Comparison of ENCODE assay signal across 8 mouse cellular contexts in the genomic region with DNA sequence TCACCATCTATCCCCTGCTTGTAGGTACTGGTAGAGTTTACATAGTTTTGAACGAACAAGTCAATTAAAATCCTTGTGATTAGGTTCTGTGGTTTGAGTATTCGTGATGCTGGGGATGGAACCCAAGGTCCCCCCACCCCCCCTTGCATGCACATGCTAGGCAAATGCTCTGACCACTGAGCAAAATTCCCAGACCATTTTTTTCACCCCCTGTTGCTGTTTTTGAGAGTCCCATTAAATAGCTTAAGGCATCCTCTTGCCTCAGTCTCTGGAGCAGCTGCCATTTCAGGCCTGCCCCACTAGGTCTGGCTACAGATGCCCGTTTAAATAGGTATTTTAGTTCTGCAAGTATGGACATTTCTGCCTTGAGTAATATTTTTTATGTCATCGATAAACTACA. TPM values are rescaled to one million over a fixed set of nuclear protein-coding genes. Genes with fewer than 3 reads are reported as not detected.
A peak's percentile ranks its signal among the peaks of the same experiment; 100 is the strongest.
DNase-seq lines count a peak whose midpoint lies in the region; ATAC-seq lines count a peak whose summit lies in the region.

No protein-coding gene starts in this region.

- WGBS in limb, embryonic 15.5 days = 3% methylated on average over 4 of the region's 4 CpGs

- peaks cover 40% of the 10 kb centered on the region for H3K4me1 ChIP-seq in erythroblast, embryonic 14.5 days (ENCODE audit: control insufficient read depth)
- H3K4me1 ChIP-seq in limb, embryonic 15.5 days = peaks cover 20% of the 10 kb centered on the region

- no peaks in the 10 kb centered on the region for H3K9me3 ChIP-seq in erythroblast, embryonic 14.5 days (ENCODE audit: control insufficient read depth, low read length)
- no peaks in the 10 kb centered on the region for H3K9me3 ChIP-seq in limb, embryonic 15.5 days

- H3K4me2 ChIP-seq in limb, embryonic 15.5 days = peak overlapping the region; percentile 71

- peaks cover 55% of the 10 kb centered on the region for H3K36me3 ChIP-seq in erythroblast, embryonic 14.5 days (ENCODE audit: control insufficient read depth)
- peaks cover 18% of the 10 kb centered on the region for H3K36me3 ChIP-seq in limb, embryonic 15.5 days

- peak overlapping the region; percentile 68 for H3K4me3 ChIP-seq in erythroblast, embryonic 14.5 days (replicated peaks)
- H3K4me3 ChIP-seq in limb, embryonic 15.5 days = peak overlapping the region; percentile 68

- no peak overlapping the region for H3K27ac ChIP-seq in limb, embryonic 15.5 days

- DNase-seq in thymus, postnatal 4 days = peak; percentile 17
- DNase-seq in thymus, postnatal 36 days = no peak
- no peak for DNase-seq in retina, postnatal 1 day
- no peak for DNase-seq in left cerebral cortex, adult 9 months (ENCODE audit: low spot score in 2 of 2)
- DNase-seq in kidney, adult 11 months = no peak

- H3K9ac ChIP-seq in limb, embryonic 15.5 days = peak overlapping the region; percentile 55

- ATAC-seq in erythroblast, adult 5-6 weeks (replicated peaks; ENCODE audit: low FRiP score, poor library complexity, severe bottlenecking) = no peak
- no peak for ATAC-seq in limb, embryonic 15.5 days (ENCODE audit: insufficient number of reproducible peaks, low FRiP score, low TSS enrichment, low read depth)

- H3K27me3 ChIP-seq in erythroblast, embryonic 14.5 days (ENCODE audit: control insufficient read depth) = no peaks in the 10 kb centered on the region
- no peaks in the 10 kb centered on the region for H3K27me3 ChIP-seq in limb, embryonic 15.5 days

RNA-seq across cellular contexts. Expression of a gene that starts 0.9 kb away (rescaled TPM):
- 5.6 and 7.1 TPM in 2 replicates for polyA plus RNA-seq in erythroblast, embryonic 14.5 days (2012)
- 132 and 152 TPM in 2 replicates for total RNA-seq in erythroblast, adult 5-6 weeks (2015; ENCODE audit: low replicate concordance)
- 334 and 394 TPM in 2 replicates for total RNA-seq in erythroblast, adult 5-6 weeks (2017; ENCODE audit: low replicate concordance)
- polyA plus RNA-seq in limb, embryonic 15.5 days (2015; fragmentation: Nextera tagmentation; extraction: Ambion mirVana) = 162 and 178 TPM in 2 replicates

RNA-seq across cellular contexts. Expression of a gene that starts 17.9 kb away (rescaled TPM):
- 2.0 and 2.9 TPM in 2 replicates for polyA plus RNA-seq in erythroblast, embryonic 14.5 days (2012)
- 10.8 and 29.7 TPM in 2 replicates for total RNA-seq in erythroblast, adult 5-6 weeks (2015; ENCODE audit: low replicate concordance)
- 26.1 and 41.5 TPM in 2 replicates for total RNA-seq in erythroblast, adult 5-6 weeks (2017; ENCODE audit: low replicate concordance)
- polyA plus RNA-seq in limb, embryonic 15.5 days (2015; fragmentation: Nextera tagmentation; extraction: Ambion mirVana) = 1,243 and 1,296 TPM in 2 replicates

RNA-seq across cellular contexts. Expression of a gene that starts 40.3 kb away (rescaled TPM):
- not detected in 2 replicates for polyA plus RNA-seq in erythroblast, embryonic 14.5 days (2012)
- not detected in 2 replicates for total RNA-seq in erythroblast, adult 5-6 weeks (2015; ENCODE audit: low replicate concordance)
- not detected in 2 replicates for total RNA-seq in erythroblast, adult 5-6 weeks (2017; ENCODE audit: low replicate concordance)
- 0.49 and 0.86 TPM in 2 replicates for polyA plus RNA-seq in limb, embryonic 15.5 days (2015; fragmentation: Nextera tagmentation; extraction: Ambion mirVana)

Comparison
In these comparisons a context has a peak if more than half of its experiments do, and no peak if none do; other contexts are left out.
1. RNA of a gene that starts 0.9 kb away (polyA plus RNA-seq): 162 to 178 TPM in limb, embryonic 15.5 days; 5.6 to 7.1 TPM in erythroblast, embryonic 14.5 days; every median in the first group is over 10 times any median in the second.
2. RNA of a gene that starts 17.9 kb away (polyA plus RNA-seq): 1,243 to 1,296 TPM in limb, embryonic 15.5 days; 2.0 to 2.9 TPM in erythroblast, embryonic 14.5 days; every median in the first group is over 100 times any median in the second.